Mouse (Mus musculus): ENCODE results near the gene Gpr107. TPM values are rescaled to one million over a fixed set of nuclear protein-coding genes. Genes with fewer than 3 reads are reported as not detected.
A peak's percentile ranks its signal among the peaks of the same experiment; 100 is the strongest.

The Gpr107 gene
- polyA plus RNA-seq, 1 experiment from 2014 or later, result 26.8 TPM

DNA sequence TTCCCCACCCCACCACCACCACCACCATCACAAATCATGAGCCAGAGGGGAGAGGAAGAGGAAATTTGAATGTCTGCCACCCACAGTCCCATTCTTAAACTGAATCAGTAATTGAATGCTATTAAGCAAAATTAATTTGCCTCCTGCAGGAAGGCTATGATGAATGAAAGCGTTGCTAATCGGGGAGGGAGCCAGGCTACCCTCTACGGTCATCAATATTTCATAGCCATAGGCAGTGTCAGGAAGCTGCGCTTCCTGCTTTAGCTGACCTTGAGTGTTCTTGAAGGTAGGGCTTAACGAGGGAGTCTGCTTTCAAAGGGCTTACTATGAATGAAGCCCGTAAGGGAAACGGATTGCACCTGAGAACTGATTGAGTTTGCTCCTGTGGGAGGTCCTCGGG, 54.8 kb downstream of the Gpr107 start:
- no peak overlapping the region for H3K4me2 ChIP-seq (ENCODE audit: low read length)
- H3K27me3 ChIP-seq (replicated peaks; ENCODE audit: control insufficient read depth, insufficient read depth, low read length), result no peaks in the 10 kb centered on the region
- no peak for DNase-seq (ENCODE audit: low spot score)
- H3K9ac ChIP-seq (ENCODE audit: low read length), result no peak overlapping the region
- peaks cover 47% of the 10 kb centered on the region for H3K36me3 ChIP-seq (ENCODE audit: control insufficient read depth, insufficient read depth, low read length)
- H3K4me3 ChIP-seq (ENCODE audit: low read depth, low read length), result no peak overlapping the region
- ATAC-seq, result no peak
- H3K9me3 ChIP-seq (replicated peaks; ENCODE audit: control insufficient read depth, low read length), result no peaks in the 10 kb centered on the region
- H3K4me1 ChIP-seq (ENCODE audit: control insufficient read depth, insufficient read depth, low read length), result no peaks in the 10 kb centered on the region
- no peak overlapping the region for H3K27ac ChIP-seq (ENCODE audit: low read depth, low read length)
- 46% methylated on average over 8 of the region's 8 CpGs for WGBS

- 88% methylated on average over 13 of the region's 13 CpGs for WGBS
- Histone ChIP-seq H3K4me3 (ENCODE audit: low read depth, low read length) (no peak overlapping the region), H3K4me1 (ENCODE audit: control insufficient read depth, insufficient read depth, low read length) (no peaks in the 10 kb centered on the region), H3K27ac (ENCODE audit: low read depth, low read length) (no peak overlapping the region), H3K9me3 (replicated peaks; ENCODE audit: control insufficient read depth, low read length) (no peaks in the 10 kb centered on the region), H3K36me3 (ENCODE audit: control insufficient read depth, insufficient read depth, low read length) (peaks cover 46% of the 10 kb centered on the region), H3K27me3 (replicated peaks; ENCODE audit: control insufficient read depth, insufficient read depth, low read length) (no peaks in the 10 kb centered on the region), H3K4me2 (ENCODE audit: low read length) (no peak overlapping the region), H3K9ac (ENCODE audit: low read length) (no peak overlapping the region)
- ATAC-seq (no peak), DNase-seq (ENCODE audit: low spot score) (no peak)
These were observed 56.5 kb downstream of the Gpr107 start for GRCm38 (mm10) chr2:31208544-31209142.

DNA sequence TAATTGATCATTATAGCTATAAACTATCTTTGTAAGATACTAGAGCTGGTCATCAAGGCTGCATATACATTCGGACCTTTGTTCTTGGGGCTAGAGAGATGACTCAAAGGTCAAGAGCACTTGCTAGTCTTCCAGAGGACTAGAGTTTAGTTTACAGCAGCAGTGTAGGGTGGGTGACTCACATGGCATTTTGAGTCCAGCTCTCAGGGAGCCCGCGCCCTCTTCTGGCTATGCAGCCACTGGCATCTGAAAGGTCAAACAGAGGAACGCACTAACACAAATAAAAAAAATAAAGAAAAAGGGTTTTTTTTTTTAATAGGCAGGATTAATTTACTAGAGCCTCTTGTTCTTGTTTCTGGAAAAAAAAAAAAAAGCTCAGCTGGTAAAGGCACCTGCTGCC, 57.4 kb downstream of the Gpr107 start:
- H3K9me3 ChIP-seq (replicated peaks; ENCODE audit: control insufficient read depth, low read length), result no peaks in the 10 kb centered on the region
- H3K4me2 ChIP-seq (ENCODE audit: low read length), result no peak overlapping the region
- no peak overlapping the region for H3K27ac ChIP-seq (ENCODE audit: low read depth, low read length)
- WGBS, result 92% methylated on average over 4 of the region's 4 CpGs
- H3K4me1 ChIP-seq (ENCODE audit: control insufficient read depth, insufficient read depth, low read length), result peaks cover 4% of the 10 kb centered on the region; the same call in 1 of the 2 replicates
- ATAC-seq (no peak), DNase-seq (ENCODE audit: low spot score) (no peak)
- no peaks in the 10 kb centered on the region for H3K27me3 ChIP-seq (replicated peaks; ENCODE audit: control insufficient read depth, insufficient read depth, low read length)
- H3K36me3 ChIP-seq (ENCODE audit: control insufficient read depth, insufficient read depth, low read length), result peaks cover 50% of the 10 kb centered on the region
- H3K4me3 ChIP-seq (ENCODE audit: low read depth, low read length), result no peak overlapping the region
- no peak overlapping the region for H3K9ac ChIP-seq (ENCODE audit: low read length)

GRCm38 (mm10) chr2:31210144-31210847, 58.2 kb downstream of the Gpr107 start:
- Histone ChIP-seq H3K27ac (ENCODE audit: low read depth, low read length) (no peak overlapping the region), H3K4me3 (ENCODE audit: low read depth, low read length) (no peak overlapping the region), H3K4me1 (ENCODE audit: control insufficient read depth, insufficient read depth, low read length) (peaks cover 4% of the 10 kb centered on the region; the same call in 1 of the 2 replicates), H3K9me3 (replicated peaks; ENCODE audit: control insufficient read depth, low read length) (no peaks in the 10 kb centered on the region), H3K4me2 (ENCODE audit: low read length) (no peak overlapping the region), H3K27me3 (replicated peaks; ENCODE audit: control insufficient read depth, insufficient read depth, low read length) (no peaks in the 10 kb centered on the region), H3K36me3 (ENCODE audit: control insufficient read depth, insufficient read depth, low read length) (peaks cover 57% of the 10 kb centered on the region), H3K9ac (ENCODE audit: low read length) (no peak overlapping the region)
- ATAC-seq (no peak), DNase-seq (ENCODE audit: low spot score) (no peak)
- WGBS, result 51% methylated on average over 11 of the region's 11 CpGs

DNA sequence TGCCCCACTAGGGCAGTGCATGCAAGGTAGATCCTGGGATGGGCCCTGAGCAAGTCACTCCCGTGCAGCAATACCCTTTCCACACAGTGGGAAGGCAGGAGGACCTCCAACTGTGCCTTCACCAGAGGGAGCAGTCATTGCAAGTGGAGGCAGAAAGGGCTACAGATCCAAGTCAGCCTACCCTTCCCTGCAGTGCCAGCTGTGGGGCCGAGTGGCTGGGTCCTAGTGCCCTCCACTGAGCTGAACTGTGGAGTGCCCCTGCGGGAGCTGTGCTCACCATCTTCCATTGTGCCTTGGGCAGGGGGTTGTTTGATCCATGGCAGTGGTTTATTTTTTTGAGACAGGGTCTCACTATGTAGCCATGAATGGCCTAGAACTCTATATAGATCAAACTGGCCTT, 59.1 kb downstream of the Gpr107 start:
- ATAC-seq, result no peak
- Histone ChIP-seq H3K4me3 (ENCODE audit: low read depth, low read length) (no peak overlapping the region), H3K9me3 (replicated peaks; ENCODE audit: control insufficient read depth, low read length) (no peaks in the 10 kb centered on the region), H3K27ac (ENCODE audit: low read depth, low read length) (no peak overlapping the region), H3K4me2 (ENCODE audit: low read length) (no peak overlapping the region), H3K9ac (ENCODE audit: low read length) (no peak overlapping the region), H3K4me1 (ENCODE audit: control insufficient read depth, insufficient read depth, low read length) (peaks cover 4% of the 10 kb centered on the region; the same call in 1 of the 2 replicates), H3K36me3 (ENCODE audit: control insufficient read depth, insufficient read depth, low read length) (peaks cover 62% of the 10 kb centered on the region), H3K27me3 (replicated peaks; ENCODE audit: control insufficient read depth, insufficient read depth, low read length) (no peaks in the 10 kb centered on the region)
- DNase-seq (ENCODE audit: low spot score), result no peak
- 49% methylated on average over 3 of the region's 3 CpGs for WGBS

- 44% methylated on average over 16 of the region's 16 CpGs for WGBS
- peak; percentile 71 for DNase-seq (ENCODE audit: low spot score)
- no peak overlapping the region for H3K9ac ChIP-seq (ENCODE audit: low read length)
- H3K9me3 ChIP-seq (replicated peaks; ENCODE audit: control insufficient read depth, low read length), result no peaks in the 10 kb centered on the region
- no peak overlapping the region for H3K4me2 ChIP-seq (ENCODE audit: low read length)
- ATAC-seq, result peak; percentile 78
- peaks cover 46% of the 10 kb centered on the region for H3K36me3 ChIP-seq (ENCODE audit: control insufficient read depth, insufficient read depth, low read length)
- no peak overlapping the region for H3K27ac ChIP-seq (ENCODE audit: low read depth, low read length)
- no peak overlapping the region for H3K4me3 ChIP-seq (ENCODE audit: low read depth, low read length)
- peaks cover 4% of the 10 kb centered on the region; the same call in 1 of the 2 replicates for H3K4me1 ChIP-seq (ENCODE audit: control insufficient read depth, insufficient read depth, low read length)
- no peaks in the 10 kb centered on the region for H3K27me3 ChIP-seq (replicated peaks; ENCODE audit: control insufficient read depth, insufficient read depth, low read length)
These were observed 62.2 kb downstream of the Gpr107 start for GRCm38 (mm10) chr2:31214211-31214796.

GRCm38 (mm10) chr2:31218611-31219010, 66.5 kb downstream of the Gpr107 start:
- Histone ChIP-seq H3K9ac (ENCODE audit: low read length) (no peak overlapping the region), H3K36me3 (ENCODE audit: control insufficient read depth, insufficient read depth, low read length) (peaks cover 24% of the 10 kb centered on the region), H3K4me1 (ENCODE audit: control insufficient read depth, insufficient read depth, low read length) (peaks cover 4% of the 10 kb centered on the region; the same call in 1 of the 2 replicates), H3K4me3 (ENCODE audit: low read depth, low read length) (no peak overlapping the region), H3K9me3 (replicated peaks; ENCODE audit: control insufficient read depth, low read length) (no peaks in the 10 kb centered on the region), H3K27me3 (replicated peaks; ENCODE audit: control insufficient read depth, insufficient read depth, low read length) (no peaks in the 10 kb centered on the region), H3K4me2 (ENCODE audit: low read length) (no peak overlapping the region), H3K27ac (ENCODE audit: low read depth, low read length) (no peak overlapping the region)
- no peak for DNase-seq (ENCODE audit: low spot score)
- ATAC-seq, result no peak
- 68% methylated on average over 3 of the region's 3 CpGs for WGBS

DNA sequence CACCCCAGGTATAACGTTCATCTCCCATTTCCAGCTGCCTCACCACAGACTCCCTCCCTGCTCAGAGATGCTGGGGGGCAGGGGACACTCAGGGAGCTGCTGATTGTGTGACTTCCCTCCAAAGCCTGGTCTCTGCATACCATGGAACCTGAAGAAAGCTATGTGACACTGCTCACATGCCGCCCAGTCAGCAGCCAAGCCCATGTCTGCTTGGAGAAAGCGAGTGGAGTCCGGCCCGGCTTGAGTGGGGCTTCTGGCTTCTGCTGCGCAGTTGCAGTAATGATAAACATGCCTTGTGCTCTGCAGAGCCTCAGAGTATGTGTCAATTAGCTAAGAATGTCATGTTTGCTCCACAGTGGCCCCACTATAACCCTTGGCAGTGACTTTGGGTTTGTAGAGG, 67.4 kb downstream of the Gpr107 start:
- Histone ChIP-seq H3K9ac (ENCODE audit: low read length) (no peak overlapping the region), H3K4me3 (ENCODE audit: low read depth, low read length) (no peak overlapping the region), H3K27ac (ENCODE audit: low read depth, low read length) (no peak overlapping the region), H3K27me3 (replicated peaks; ENCODE audit: control insufficient read depth, insufficient read depth, low read length) (no peaks in the 10 kb centered on the region), H3K9me3 (replicated peaks; ENCODE audit: control insufficient read depth, low read length) (no peaks in the 10 kb centered on the region), H3K4me1 (ENCODE audit: control insufficient read depth, insufficient read depth, low read length) (no peaks in the 10 kb centered on the region), H3K36me3 (ENCODE audit: control insufficient read depth, insufficient read depth, low read length) (peaks cover 18% of the 10 kb centered on the region), H3K4me2 (ENCODE audit: low read length) (no peak overlapping the region)
- 91% methylated on average over 6 of the region's 6 CpGs for WGBS
- DNase-seq (ENCODE audit: low spot score) (no peak), ATAC-seq (no peak)

- Histone ChIP-seq H3K4me1 (ENCODE audit: control insufficient read depth, insufficient read depth, low read length) (no peaks in the 10 kb centered on the region), H3K27ac (ENCODE audit: low read depth, low read length) (no peak overlapping the region), H3K9ac (ENCODE audit: low read length) (no peak overlapping the region), H3K27me3 (replicated peaks; ENCODE audit: control insufficient read depth, insufficient read depth, low read length) (no peaks in the 10 kb centered on the region), H3K4me2 (ENCODE audit: low read length) (no peak overlapping the region), H3K36me3 (ENCODE audit: control insufficient read depth, insufficient read depth, low read length) (peaks cover 5% of the 10 kb centered on the region; the same call in 1 of the 2 replicates), H3K9me3 (replicated peaks; ENCODE audit: control insufficient read depth, low read length) (no peaks in the 10 kb centered on the region), H3K4me3 (ENCODE audit: low read depth, low read length) (no peak overlapping the region)
- DNase-seq (ENCODE audit: low spot score) (no peak), ATAC-seq (no peak)
- WGBS, result 65% methylated on average over 7 of the region's 7 CpGs
These were observed 68.7 kb downstream of the Gpr107 start for GRCm38 (mm10) chr2:31220844-31221243.
